Mouse (Mus musculus): ENCODE results near the gene Skida1. TPM values are rescaled to one million over a fixed set of nuclear protein-coding genes. Genes with fewer than 3 reads are reported as not detected.

Gene Skida1
- polyA plus RNA-seq, 2 experiments from 2014 or later: 0.74 TPM; not detected in 1

DNA sequence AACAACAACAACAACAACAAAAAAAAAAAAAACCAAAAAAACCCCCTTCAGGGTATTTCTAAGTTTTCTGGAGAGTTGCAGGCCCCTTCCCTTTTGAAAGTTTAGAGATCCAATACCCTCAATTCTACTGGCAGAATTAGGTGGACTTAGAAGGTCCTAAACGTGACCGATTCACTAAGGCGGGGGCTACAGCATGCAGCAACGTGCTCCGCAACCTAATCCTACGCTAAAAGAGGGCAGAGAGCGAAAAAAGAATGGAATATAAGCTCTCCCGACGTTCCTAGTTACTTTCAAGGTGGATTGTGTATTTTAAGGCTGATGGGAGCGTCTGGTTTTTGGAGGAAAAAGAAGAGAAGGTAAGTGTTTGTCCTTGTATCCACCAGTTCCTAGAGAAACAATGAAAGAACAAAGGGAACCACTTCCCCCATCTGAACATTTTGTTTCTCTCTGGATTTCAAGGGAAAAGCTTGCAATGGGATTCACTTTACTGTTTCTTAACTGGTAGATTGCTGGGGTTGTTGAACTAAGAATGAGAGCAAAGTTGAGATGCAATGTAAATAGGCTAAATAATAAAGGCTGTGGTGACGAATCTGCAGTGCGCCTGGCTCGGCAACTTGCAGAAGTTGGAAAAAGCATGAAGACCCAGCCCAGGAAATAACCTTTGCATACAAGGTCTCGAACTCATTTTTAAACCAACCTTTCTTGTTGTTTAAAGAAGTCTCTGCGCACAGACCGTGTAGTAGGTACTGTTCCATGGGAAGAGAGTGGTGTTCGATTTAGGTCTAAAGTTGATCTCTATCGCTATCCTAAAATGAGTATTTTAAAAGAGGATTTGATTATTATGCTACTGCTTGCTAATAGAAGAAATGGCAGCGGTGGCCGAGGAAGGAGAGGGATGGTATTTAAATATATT is 6.4 kb upstream of the Skida1 start, which contains the start of gene Mllt10:
Gene Mllt10 (plus strand): TSS at position 222 of the 913 bp plus-strand sequence.
- no peak for ATAC-seq

DNA sequence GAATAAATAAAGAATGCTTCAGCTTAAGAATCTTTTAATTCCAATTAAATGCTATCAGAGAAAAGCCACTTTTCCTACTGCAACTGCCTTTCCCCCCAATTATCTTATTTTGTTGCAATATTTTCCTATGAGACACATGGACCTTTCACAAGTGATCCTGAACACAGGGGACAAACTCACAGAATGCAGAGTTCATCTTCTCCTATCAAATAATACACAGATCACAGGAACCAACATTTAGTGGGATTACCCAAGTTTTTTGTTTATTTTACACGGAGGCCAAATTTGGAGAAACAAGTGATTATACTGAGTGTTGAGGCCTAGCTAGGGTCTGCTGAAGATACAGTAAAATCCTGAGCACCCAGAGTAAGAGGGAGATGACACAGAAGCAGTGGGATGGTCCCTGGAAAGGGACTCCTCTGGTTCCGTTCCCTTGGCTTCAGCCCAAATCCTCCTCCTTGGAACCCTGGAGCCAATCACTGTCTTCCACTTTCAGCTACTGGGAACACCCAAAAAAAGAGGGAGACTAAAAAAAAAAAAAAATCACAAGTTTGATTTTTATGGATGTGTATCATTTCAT is 5.2 kb upstream of the Skida1 start:
- ATAC-seq: no peak

DNA sequence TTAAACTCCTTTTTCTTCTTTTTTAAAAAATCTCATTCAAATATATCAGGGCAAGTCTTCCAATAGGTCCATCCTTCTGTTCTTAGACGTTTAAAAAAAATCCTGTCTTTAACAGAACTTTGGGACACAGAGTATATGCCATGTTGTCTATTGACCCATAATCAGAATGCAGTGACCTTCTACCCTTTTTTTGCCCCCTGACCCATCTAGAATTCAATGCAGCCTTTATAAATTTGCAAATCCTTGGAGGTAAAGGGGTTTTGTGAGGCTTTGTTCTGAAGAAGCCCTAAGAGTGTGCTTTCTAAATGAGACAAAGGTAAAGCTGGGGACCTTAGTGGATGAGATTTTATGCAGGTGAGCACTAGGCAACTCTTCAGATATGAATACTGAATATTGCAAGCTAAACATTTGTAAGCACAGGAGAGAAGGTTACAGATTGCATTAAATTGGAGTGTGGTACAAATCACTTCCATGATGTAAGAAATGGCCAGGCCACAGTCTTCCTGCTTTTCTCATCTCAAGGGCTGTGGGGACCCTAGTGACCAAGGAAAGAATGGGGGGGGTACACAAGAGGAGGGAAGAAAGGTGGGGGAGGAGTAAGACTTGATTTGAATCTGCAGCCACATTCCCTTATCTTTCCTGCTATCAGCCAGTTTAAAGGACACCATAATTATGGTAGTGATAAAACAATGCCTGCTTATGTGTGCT is 4.5 kb upstream of the Skida1 start:
- no peak for ATAC-seq

DNA sequence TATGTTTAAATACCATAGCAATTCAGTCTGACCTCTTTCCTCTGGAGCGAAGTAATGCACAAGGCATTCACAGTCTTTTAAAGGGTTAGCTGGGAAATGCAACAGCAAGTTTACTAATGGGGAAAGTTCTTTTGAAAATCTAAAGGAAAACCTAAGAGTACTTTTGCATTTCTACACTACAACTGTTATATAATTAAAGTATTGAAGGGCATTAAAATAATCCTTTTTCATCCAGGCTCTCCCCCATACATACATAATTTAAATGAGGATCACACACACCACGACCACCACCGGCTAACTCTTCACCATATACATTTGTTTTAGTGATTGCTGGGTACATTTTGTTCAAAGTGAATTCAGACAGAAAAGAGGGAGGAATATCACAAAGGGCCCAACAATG is 3.7 kb upstream of the Skida1 start:
- ATAC-seq: no peak

DNA sequence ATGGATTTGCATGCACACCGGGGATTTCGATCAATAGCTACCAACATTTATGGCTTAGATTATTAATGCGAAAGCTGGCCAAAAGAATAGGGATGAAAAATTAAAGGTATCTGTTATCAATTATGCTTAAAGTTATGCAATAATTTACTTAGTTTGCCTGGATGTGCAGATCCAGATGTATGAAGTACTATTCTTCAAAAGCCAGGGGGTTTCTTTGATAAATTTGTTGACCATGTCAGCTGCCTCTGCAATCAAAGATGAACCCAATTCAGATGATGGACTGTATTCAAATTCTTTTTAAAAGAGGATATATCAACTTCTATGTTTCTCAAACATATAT is 3.0 kb upstream of the Skida1 start:
- no peak for ATAC-seq

DNA sequence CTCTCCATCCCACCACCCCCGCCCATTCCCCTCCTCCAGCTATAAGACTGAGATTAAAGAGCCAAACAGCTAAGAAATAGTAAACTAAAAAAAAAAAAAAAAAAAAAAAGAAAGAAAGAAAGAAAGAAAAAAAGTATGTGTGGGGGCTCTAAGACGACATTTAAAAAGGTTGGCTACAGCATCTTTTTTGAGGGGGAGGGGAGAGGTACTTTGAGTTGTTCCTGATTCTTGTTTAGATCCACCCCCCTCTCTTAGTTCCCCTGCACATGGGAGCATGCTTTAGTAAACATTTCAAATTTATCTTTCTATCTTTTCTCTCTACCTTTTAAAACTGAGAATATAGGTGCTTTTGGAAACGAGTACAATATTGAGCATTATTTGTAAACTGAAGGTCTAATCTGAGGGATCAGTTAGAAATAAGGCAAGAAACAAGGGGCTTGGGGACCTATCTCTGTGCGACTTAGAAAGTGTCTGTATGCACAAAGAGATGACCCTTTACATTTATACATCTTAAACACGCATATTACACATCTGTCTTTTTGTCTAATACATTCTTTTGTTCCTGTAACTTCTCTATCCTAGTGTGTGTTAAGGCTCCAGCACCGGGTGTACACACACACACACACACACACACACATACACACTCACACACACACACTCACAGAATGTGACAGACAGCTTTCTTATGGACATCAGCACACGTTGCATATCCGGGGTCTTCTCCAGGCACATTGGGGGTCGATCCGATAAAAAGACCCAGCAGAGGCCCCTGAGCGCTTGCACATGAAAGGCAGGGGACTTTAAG is 2.4 kb upstream of the Skida1 start:
- ATAC-seq: no peak

DNA sequence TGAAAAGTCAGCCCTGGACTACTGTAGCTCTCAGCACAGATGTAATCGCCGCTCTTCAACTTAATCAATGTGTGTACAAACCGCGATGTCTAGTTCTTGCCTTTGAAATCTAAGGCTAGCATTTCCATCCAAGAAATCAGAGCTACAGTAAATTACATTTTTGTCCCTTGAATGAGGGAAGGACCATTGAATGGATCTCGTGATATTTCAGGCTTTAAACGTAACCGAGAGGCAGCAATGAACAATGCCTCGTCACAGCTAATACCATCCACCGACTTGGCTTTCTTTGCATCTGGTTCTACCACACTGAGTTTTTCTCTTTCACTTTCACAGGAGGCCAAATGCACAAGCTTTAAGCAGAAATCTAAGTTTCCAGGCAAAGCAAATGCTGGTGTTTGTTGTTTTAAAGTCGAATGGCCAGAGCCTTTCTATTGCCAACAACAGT is 1.7 kb upstream of the Skida1 start:
- peak; percentile 44 for ATAC-seq

DNA sequence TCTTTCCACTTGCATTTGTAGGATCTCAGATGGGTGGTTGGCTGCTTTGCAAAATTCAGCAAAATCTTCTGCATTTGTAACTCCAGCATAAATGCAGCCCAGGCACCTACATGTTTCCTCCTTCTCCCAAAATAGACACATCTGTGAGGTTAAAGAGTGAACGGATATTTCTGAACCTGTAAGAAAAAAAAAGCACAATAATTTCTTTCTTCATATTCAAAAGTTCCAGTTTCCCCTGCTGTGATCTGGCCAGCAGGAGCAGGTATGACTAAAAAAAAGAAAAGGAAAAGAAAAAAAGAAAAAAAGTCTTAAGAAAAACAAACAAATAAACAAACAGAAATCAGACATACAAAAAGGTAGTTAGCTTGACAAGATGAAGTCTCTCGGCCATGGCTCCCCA is 1.2 kb upstream of the Skida1 start:
- ATAC-seq: no peak

DNA sequence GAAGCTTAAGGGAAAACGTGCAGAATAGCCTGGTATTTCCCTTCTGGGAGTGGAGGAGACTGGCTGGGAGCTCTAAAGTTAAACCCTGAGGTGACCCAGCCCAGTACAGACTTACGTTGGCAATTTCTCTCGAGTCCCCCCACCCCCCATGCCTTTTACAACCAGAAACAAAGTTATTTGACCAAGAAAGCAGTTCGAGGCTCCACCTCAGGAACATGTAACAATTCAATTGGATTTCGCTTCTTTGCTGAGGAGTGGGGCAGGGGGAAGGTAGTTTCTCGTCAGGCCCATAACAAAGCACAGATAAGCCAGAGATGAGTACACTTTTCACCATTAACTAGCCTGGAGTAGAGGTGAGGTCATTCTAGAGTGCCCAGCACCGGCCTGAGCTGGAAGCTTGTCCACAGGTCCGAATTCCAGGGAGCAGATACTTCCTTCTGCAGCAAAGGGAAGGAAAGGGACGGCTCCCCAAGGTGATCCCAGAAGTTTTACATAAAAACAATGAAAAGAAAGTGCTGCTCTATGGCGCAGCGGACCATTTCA is 499 bp upstream of the Skida1 start:
- no peak for ATAC-seq

DNA sequence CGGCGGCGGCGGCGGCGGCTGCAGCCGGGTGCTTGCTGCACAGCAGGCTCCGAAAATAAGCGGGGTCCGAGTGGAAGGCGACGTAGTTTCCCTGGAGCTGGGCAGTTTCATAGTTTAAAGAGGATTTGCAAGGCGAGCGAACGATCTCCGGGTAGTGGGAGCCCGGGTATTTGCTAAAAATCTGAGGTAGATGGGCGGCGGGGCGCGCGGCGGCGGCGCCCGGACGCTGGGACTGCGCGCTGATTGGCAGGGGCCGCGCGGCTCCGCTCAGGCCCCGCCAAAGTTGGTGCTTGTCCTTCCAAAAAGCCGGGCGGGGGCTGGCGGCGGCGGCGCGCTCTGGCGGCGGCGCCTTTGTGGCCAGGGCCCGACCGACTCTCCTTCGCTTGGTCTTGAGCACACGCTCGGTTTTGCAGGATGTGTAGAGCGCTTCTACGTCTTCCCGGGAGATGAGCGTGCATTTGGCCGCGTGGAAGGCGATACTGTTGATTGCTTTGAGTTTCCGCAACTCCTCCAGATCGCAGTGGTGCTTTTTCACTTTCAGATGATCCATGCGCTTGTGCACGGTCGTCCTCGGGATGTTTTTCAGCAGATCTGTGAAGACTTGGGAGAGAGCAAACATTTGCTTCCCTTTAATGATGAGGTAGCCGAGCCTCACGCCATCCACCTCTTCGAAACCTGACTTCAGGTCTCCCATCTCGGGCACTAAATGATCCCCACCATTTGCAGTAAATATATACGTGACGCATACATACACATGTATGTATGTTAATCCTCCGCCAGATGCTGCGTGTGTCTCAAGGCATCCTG is 1.0 kb downstream of the Skida1 start:
- peak; percentile 48 for ATAC-seq

DNA sequence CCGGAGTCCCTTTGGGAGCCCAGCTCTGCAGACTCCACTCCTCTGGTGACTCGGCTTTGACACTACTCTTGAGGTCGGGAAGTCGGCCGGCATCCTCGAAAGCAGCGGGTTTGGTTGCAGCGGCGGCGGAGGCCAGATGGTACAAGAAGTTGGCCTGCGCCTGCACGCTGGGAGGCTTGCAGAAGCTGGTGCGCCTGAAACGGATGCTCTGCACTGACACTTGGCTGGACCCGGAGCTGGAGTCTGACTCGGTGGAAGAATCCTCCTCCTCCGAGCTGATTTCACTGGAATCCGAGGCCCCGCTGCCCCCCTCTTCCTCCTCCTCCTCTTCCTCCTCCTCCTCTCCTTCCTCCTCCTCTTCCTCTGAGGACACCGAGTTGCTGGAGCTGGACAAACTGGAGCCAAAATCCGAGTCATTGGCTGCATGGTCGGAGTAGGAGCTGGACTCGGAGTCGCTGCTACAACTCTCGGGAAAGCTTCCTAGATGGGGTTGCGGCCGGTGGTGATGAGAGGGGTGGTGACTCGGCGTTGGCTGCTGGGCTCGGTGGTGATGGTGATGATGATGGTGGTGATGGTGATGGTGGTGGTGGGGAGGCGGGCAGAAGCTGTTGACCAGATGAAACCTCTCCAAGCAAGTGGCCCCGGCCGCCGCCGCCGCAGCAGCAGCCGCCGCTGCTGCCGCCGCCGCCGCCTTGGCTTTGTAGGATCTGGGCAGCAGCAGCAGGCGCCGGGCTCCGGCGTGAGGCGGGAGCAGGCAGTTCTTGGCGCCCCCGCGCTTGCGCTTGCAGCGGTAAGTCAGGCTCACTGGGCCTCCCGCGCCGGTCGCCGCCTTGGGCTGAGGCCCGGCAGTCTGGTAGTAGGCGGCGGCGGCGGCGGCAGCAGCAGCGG is 1.8 kb downstream of the Skida1 start:
- peak; percentile 55 for ATAC-seq

DNA sequence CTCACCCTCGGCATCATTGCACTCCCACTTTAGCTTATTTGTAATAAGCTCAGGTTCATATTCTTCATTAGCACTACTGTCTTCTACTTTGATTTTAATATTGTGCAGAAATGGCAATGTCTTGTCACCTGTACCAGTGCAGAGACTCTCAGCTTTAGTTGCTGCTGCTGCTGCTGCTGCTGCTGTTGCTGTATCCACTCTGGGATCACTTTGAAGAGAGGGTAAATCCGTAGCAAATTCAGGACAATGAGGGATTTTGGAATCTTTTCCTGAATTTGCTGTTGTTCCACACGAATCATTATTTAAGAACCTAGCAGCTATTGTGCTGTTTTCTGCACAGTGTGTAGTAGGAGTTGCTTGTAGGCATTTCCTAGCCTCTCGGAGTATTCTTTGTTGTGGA is 2.7 kb downstream of the Skida1 start:
- no peak for ATAC-seq

DNA sequence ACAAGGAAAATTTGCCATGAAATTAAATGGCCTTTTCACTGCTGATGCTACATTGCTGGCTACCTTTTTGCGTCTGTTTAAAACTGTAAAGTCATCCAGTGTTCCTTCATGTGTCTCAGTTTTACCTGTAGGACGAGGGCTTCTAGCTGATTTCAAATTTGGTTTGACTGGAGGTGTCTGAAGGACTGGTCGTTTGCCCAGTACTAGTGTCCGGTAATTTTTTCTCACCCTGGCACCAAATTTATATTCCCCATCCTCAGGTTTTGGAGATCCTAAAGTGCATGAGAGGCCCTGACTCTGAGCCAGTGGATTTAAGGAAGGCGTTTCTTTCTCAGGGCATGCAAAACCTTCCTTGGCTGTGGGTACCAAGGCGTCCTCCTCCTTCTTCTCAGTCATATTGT is 3.1 kb downstream of the Skida1 start:
- no peak for ATAC-seq

DNA sequence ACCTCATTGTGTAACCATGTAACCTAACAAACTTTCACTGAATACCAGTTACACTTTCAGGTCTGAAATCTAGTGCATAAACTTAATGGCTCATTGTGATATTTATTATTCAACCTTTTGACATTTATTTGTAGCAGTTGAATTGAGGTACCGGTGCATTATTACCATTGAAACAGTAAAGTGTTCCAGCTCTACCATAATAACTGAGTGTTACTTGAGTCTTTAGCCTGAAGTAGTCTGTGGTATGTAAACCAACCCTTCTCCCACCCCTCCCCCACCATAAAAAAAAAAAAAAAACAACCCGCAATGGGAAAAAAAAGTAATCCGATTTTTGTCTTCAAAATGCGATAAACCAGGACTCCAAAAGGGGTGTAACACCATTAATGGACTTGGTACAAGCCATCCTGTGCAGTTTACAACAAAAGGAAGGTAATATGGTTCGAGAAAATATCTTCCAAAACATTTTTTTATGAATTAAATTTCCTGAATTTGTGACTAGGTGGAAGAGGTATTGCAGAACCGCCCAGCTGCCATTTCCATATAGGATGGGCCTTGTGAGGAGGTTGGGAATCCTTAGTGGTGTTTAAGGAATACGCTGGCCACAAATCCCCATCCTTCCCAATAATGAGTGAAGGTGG is 3.6 kb downstream of the Skida1 start:
- ATAC-seq: no peak

DNA sequence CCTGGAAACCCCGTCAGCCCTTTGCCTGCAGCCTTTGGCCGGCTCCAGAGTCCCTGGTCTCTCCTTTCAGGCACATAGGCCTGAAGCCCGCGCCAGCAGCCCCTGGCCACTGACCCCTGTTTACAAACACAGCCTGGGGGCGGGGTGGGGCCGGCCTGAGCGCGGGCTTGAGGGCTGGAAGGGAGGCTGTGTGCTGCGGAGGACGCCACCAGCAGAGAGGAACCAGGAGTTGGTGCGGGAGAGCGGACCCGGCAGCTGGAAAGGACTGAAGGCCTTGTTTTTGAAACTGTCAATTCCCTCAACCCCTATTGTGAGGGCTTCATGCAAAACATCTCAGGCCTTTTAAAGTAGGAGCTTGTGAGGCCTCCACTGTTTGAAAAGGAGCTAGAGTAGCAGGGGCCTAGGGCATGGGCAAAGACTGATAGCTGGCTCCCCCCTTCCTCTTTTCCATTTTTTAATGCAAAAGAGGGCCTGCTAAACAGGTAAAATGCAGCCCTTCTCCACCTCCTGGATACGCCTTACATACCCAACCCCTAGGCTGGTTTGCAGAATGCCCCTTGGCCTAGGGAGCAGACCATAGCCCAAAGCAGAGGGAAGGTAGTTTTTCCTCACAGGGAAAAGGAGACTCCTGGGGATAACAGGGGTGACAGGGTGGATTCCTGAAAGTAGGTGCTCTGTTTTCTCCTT is 7.5 kb downstream of the Skida1 start:
- no peak for ATAC-seq

DNA sequence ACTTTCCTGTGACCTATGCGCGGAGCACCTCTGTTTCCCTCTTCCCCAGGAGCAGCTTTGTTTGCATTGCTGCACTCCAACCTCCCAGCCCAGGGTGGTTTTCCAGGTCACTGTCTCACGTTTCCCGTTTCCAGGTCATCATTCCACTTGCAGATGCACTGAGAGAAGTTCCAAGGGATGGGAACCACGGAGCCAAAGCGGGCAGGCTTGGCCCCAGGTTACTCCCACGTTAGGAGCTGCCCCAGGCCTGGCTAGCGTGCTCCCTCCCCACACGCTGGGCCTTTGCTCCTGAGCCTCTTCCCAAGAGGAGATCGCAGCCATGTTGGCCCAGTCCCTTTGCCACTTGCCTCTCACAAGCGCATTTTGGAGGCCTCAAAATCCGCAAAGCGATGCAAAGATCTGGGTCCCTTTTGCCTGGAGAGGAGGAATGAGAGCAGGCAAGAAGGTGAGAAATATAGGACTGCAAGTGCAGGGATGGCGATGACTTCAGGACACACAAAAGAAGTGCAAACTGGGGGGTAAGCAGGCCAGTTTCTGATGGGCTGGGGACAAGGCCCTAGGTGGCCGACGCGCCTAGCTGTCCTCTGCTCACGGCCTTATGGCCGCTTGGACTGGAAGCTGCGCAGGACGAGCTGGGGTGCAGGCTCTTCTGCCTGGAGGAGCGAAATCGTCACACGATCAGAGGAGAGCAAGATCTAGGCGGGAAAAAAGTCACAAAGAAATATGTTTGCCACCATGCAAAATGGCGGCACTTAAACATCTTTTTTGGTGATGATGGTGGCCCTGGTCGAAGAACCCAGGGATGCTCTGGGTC is 8.3 kb downstream of the Skida1 start:
- ATAC-seq: no peak

DNA sequence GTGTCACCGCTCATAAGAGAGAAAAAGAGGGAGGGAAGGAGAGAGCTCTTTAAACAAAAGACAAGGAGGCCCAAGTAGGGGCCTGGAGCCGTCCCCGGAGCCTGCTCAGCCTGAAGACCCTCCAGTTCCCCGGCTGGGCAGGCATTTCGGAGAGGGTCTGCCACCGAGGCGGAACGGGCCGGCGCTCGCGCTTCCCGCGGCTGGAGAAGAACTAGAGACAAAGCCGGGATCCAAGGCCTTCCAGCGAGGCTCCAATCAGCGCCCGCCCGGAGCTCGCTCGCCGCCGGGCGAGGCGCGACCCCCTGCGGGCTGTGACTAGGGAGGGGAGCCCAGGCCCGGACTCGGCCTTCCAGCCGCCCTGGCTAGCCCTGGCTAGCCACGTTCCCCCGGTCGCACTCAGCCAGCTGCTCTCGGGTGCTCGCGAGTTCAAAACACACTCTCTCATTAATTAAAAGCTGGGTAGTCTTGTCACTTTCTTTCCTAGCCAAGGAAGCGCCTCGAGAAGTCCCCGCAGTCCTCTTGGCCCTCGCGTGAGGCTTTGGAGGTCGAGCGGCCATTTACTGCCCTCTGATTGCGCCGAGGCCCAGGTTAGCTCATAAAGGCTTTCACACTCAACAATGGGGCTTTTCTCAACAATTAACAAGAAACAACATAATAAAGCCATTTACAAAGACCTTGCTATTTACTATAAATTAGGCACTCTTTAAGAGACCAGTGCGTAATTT is 9.1 kb downstream of the Skida1 start:
- ATAC-seq: no peak

DNA sequence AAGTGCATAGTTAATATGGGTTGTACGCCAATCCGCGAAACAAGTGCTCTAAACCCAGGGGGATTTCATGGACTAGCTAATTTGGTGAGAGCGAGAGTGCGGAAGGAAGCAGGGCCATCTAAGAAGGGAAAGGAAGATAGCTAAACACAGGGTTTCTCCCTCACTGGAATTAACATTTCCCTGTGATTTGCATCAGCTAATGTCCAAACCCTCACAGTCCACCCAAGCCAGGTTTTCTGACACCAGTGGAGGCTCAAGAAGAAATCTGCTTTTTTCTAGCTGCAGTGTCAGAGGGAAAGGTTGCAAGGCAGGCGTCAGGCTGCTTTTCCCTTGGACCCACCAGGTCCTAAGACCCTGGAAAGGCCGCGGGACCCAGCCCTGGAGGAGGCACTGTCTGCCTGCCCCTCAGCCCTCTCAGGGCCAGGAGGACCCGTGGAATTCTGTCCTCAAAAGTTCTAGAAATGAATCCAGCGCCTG is 9.9 kb downstream of the Skida1 start:
- ATAC-seq: no peak
